Comparison of ENCODE assay signal across 5 mouse cellular contexts in the genomic region with DNA sequence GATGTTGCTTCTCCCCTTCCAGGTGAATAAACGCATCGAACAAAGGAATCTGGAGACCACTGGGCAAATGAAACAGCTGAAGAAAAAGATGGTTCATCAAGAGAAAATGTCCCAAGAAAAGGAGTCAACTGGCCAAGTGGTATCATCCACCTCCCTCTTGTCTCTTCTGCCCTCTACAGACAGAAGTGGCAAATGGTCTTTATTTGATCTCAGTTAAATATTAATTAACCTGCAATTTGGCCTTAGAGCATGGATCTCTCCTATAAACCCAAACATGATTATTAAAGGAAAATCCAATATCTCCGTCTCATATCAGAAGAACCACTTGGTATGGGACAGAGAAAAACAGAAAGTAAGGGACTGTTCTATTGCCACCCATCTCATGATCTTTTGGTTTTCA. TPM values are rescaled to one million over a fixed set of nuclear protein-coding genes. Genes with fewer than 3 reads are reported as not detected.
"Had no signal": no experiment of that assay in that cellular context is flagged by ENCODE, and none has a peak within 500 bp of the region (broad histone marks: within the 10 kb centered on the region; RNA-seq: fewer than 3 reads in every experiment).

No protein-coding gene starts in this region.

RNA-seq across cellular contexts. Expression of a gene that starts 9.5 kb away (rescaled TPM):
- total RNA-seq: megakaryocyte, adult 5-6 weeks; megakaryocyte-erythroid progenitor cell, adult 5-6 weeks had no signal
- polyA plus RNA-seq: midbrain, embryonic 10.5 days; neural tube, embryonic 11.5 days; testis, adult 2 months had no signal

RNA-seq across cellular contexts. Expression of a gene that starts 12.3 kb away (rescaled TPM):
- total RNA-seq: megakaryocyte, adult 5-6 weeks; megakaryocyte-erythroid progenitor cell, adult 5-6 weeks had no signal
